ENCODE assay signal across 27 mouse cellular contexts in the genomic region with DNA sequence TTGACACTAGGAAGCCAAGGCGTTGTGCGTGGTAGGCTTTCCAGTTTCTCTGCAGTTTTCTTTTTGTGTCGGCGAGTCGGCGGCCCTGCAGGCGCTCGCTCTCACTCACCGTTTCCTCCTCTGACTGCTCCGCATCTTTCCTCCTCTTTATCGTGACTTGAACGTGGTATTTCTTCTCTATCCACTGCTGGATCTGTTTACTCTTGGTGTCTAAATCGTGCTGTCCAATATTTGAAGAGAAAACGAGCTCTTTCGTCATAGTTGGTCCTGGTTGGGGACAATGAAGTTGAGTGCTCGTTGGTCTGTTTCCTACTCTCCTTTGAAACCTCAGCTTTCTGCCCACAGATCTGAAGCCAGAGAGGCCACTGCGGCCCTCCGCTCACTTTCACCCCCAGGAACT. TPM values are rescaled to one million over a fixed set of nuclear protein-coding genes. Genes with fewer than 3 reads are reported as not detected.
DNase-seq lines count a peak whose midpoint lies in the region; ATAC-seq lines count a peak whose summit lies in the region.
"Had no signal": no experiment of that assay in that cellular context is flagged by ENCODE, and none has a peak within 500 bp of the region (broad histone marks: within the 10 kb centered on the region; RNA-seq: fewer than 3 reads in every experiment).

No protein-coding gene starts in this region.

- H3K27ac ChIP-seq in liver, embryonic 16.5 days (ENCODE audit: low read length), result no peak overlapping the region
- no peak overlapping the region for H3K27ac ChIP-seq in liver, embryonic 12.5 days
- H3K27ac ChIP-seq in midbrain, embryonic 11.5 days (ENCODE audit: low read depth, low read length), result no peak overlapping the region
- H3K27ac ChIP-seq in midbrain, embryonic 14.5 days (replicated peaks; ENCODE audit: low read depth, low read length), result no peak overlapping the region
- H3K27ac ChIP-seq: embryonic facial prominence, embryonic 13.5 days; embryonic facial prominence, embryonic 15.5 days; forebrain, embryonic 10.5 days; forebrain, embryonic 12.5 days had no signal

- H3K27me3 ChIP-seq in liver, embryonic 16.5 days (ENCODE audit: control insufficient read depth, insufficient read depth, low read depth, low read length), result no peaks in the 10 kb centered on the region
- no peaks in the 10 kb centered on the region for H3K27me3 ChIP-seq in liver, embryonic 12.5 days (replicated peaks)
- no peaks in the 10 kb centered on the region for H3K27me3 ChIP-seq in midbrain, embryonic 11.5 days (ENCODE audit: control insufficient read depth, insufficient read depth, low read length)
- H3K27me3 ChIP-seq in midbrain, embryonic 14.5 days (ENCODE audit: control insufficient read depth, insufficient read depth, low read length), result no peaks in the 10 kb centered on the region
- H3K27me3 ChIP-seq: CH12.LX; embryonic facial prominence, embryonic 13.5 days; embryonic facial prominence, embryonic 15.5 days; forebrain, embryonic 12.5 days had no signal

- no peak for DNase-seq in frontal cortex, adult 2 months (ENCODE audit: extremely low spot score in 1 of 2, low spot score in 1 of 2)
- peak; percentile 64 for DNase-seq in midbrain, embryonic 11.5 days (ENCODE audit: low spot score, missing footprints)
- no peak for DNase-seq in midbrain, embryonic 14.5 days
- DNase-seq: adrenal gland, adult 2 months; adrenal gland, postnatal 10 days; adrenal gland, postnatal 25 days; B cell, adult 2 months; cerebellum, adult 11 months; cerebellum, adult 18-20 months; cerebellum, adult 8-10 months; cerebellum, adult 9-11 months; cerebellum, postnatal 14 days; cerebellum, postnatal 36 days; embryo, embryonic 11 days had no signal

- no peak overlapping the region for H3K4me3 ChIP-seq in liver, embryonic 16.5 days (ENCODE audit: low read depth, low read length)
- no peak overlapping the region for H3K4me3 ChIP-seq in liver, embryonic 12.5 days
- no peak overlapping the region for H3K4me3 ChIP-seq in midbrain, embryonic 11.5 days (ENCODE audit: low read depth, low read length)
- no peak overlapping the region for H3K4me3 ChIP-seq in midbrain, embryonic 14.5 days (replicated peaks; ENCODE audit: low read depth, low read length)
- H3K4me3 ChIP-seq: embryonic facial prominence, embryonic 13.5 days; embryonic facial prominence, embryonic 15.5 days; erythroblast, embryonic 14.5 days; forebrain, embryonic 10.5 days; forebrain, embryonic 12.5 days had no signal

- 0 out of 2 replicates have a peak, but pooled peaks have one; percentile 43 for ATAC-seq in frontal cortex, adult (ENCODE audit: low TSS enrichment)
- ATAC-seq in liver, embryonic 16.5 days (ENCODE audit: low read depth), result 0 out of 2 replicates have a peak, but pooled peaks have one; percentile 17
- no peak for ATAC-seq in liver, embryonic 12.5 days
- no peak for ATAC-seq in midbrain, embryonic 11.5 days (ENCODE audit: low FRiP score)
- ATAC-seq in midbrain, embryonic 14.5 days (ENCODE audit: low FRiP score, low TSS enrichment), result no peak
- ATAC-seq: CD4-positive, CD25-positive, alpha-beta regulatory T cell, adult 4 months; forebrain, embryonic 14.5 days; forebrain, embryonic 16.5 days had no signal

- peaks cover 47% of the 10 kb centered on the region for H3K36me3 ChIP-seq in liver, embryonic 16.5 days (ENCODE audit: control insufficient read depth, insufficient read depth)
- H3K36me3 ChIP-seq in liver, embryonic 12.5 days, result peaks cover 89% of the 10 kb centered on the region
- H3K36me3 ChIP-seq in midbrain, embryonic 11.5 days (ENCODE audit: control insufficient read depth, insufficient read depth, low read length), result peaks cover 30% of the 10 kb centered on the region
- peaks cover 77% of the 10 kb centered on the region for H3K36me3 ChIP-seq in midbrain, embryonic 14.5 days (ENCODE audit: control insufficient read depth, insufficient read depth, low read length)

- no peaks in the 10 kb centered on the region; the same call in none of the 2 replicates for H3K4me1 ChIP-seq in liver, embryonic 16.5 days (ENCODE audit: control insufficient read depth, low read depth, low read length)
- no peaks in the 10 kb centered on the region for H3K4me1 ChIP-seq in liver, embryonic 12.5 days
- H3K4me1 ChIP-seq in midbrain, embryonic 11.5 days (ENCODE audit: control insufficient read depth, insufficient read depth, low read length), result no peaks in the 10 kb centered on the region
- H3K4me1 ChIP-seq in midbrain, embryonic 14.5 days (ENCODE audit: control insufficient read depth, insufficient read depth, low read length), result no peaks in the 10 kb centered on the region
- H3K4me1 ChIP-seq: embryonic facial prominence, embryonic 13.5 days; embryonic facial prominence, embryonic 15.5 days; forebrain, embryonic 10.5 days; forebrain, embryonic 12.5 days had no signal

- no peak overlapping the region for H3K9ac ChIP-seq in liver, embryonic 16.5 days (ENCODE audit: low read depth, low read length)
- no peak overlapping the region for H3K9ac ChIP-seq in liver, embryonic 12.5 days
- no peak overlapping the region for H3K9ac ChIP-seq in midbrain, embryonic 11.5 days (ENCODE audit: low read length)
- no peak overlapping the region for H3K9ac ChIP-seq in midbrain, embryonic 14.5 days (replicated peaks; ENCODE audit: low read length)
- H3K9ac ChIP-seq: embryonic facial prominence, embryonic 13.5 days; embryonic facial prominence, embryonic 15.5 days; forebrain, embryonic 12.5 days had no signal

- no peaks in the 10 kb centered on the region for H3K9me3 ChIP-seq in liver, embryonic 16.5 days (replicated peaks; ENCODE audit: control insufficient read depth, low read length)
- H3K9me3 ChIP-seq in liver, embryonic 12.5 days (replicated peaks), result no peaks in the 10 kb centered on the region
- H3K9me3 ChIP-seq in midbrain, embryonic 11.5 days (ENCODE audit: control insufficient read depth, low read length), result no peaks in the 10 kb centered on the region
- no peaks in the 10 kb centered on the region for H3K9me3 ChIP-seq in midbrain, embryonic 14.5 days (ENCODE audit: control insufficient read depth, low read length)
- H3K9me3 ChIP-seq: embryonic facial prominence, embryonic 13.5 days; embryonic facial prominence, embryonic 15.5 days; forebrain, embryonic 10.5 days; forebrain, embryonic 12.5 days; G1E had no signal

- 77% methylated on average over 18 of the region's 18 CpGs for WGBS in liver, embryonic 16.5 days (ENCODE audit: insufficient replicate concordance)
- WGBS in liver, embryonic 12.5 days (ENCODE audit: insufficient replicate concordance), result 79% methylated on average over 18 of the region's 18 CpGs
- 93% methylated on average over 18 of the region's 18 CpGs for WGBS in midbrain, embryonic 11.5 days
- WGBS in midbrain, embryonic 14.5 days, result 93% methylated on average over 18 of the region's 18 CpGs

- H3K4me2 ChIP-seq in liver, embryonic 16.5 days (ENCODE audit: low read depth, low read length), result no peak overlapping the region
- no peak overlapping the region for H3K4me2 ChIP-seq in liver, embryonic 12.5 days
- no peak overlapping the region for H3K4me2 ChIP-seq in midbrain, embryonic 11.5 days
- H3K4me2 ChIP-seq in midbrain, embryonic 14.5 days (ENCODE audit: low read length), result no peak overlapping the region
- H3K4me2 ChIP-seq: embryonic facial prominence, embryonic 13.5 days; embryonic facial prominence, embryonic 15.5 days; forebrain, embryonic 12.5 days had no signal

RNA-seq across cellular contexts. Expression of gene Mtif3, which starts 6.9 kb away (rescaled TPM):
- 22.0 and 22.7 TPM in 2 replicates for polyA plus RNA-seq in frontal cortex, adult 2 months (2012; rRNA removed)
- 10.4 and 11.8 TPM in 2 replicates for polyA plus RNA-seq in liver, embryonic 16.5 days (2015; fragmentation: Nextera tagmentation; extraction: Ambion mirVana)
- 14.9 and 16.5 TPM in 2 replicates for polyA plus RNA-seq in liver, embryonic 12.5 days (2016; fragmentation: Nextera tagmentation; extraction: Ambion mirVana)
- 24.2 and 24.3 TPM in 2 replicates for polyA plus RNA-seq in midbrain, embryonic 11.5 days (2014; fragmentation: Nextera tagmentation; extraction: Ambion mirVana)
- 30.0 and 32.3 TPM in 2 replicates for polyA plus RNA-seq in midbrain, embryonic 14.5 days (2014; fragmentation: Nextera tagmentation; extraction: Ambion mirVana)

RNA-seq across cellular contexts. Expression of gene Gtf3a, which starts 8.2 kb away (rescaled TPM):
- polyA plus RNA-seq in frontal cortex, adult 2 months (2012; rRNA removed), result 48.2 and 55.2 TPM in 2 replicates
- 42.7 and 46.7 TPM in 2 replicates for polyA plus RNA-seq in liver, embryonic 16.5 days (2015; fragmentation: Nextera tagmentation; extraction: Ambion mirVana)
- polyA plus RNA-seq in liver, embryonic 12.5 days (2016; fragmentation: Nextera tagmentation; extraction: Ambion mirVana), result 95.1 and 95.7 TPM in 2 replicates
- polyA plus RNA-seq in midbrain, embryonic 11.5 days (2014; fragmentation: Nextera tagmentation; extraction: Ambion mirVana), result 102 TPM in 2 replicates
- 102 and 110 TPM in 2 replicates for polyA plus RNA-seq in midbrain, embryonic 14.5 days (2014; fragmentation: Nextera tagmentation; extraction: Ambion mirVana)

Comparison
In these comparisons a context has a peak if more than half of its experiments do, and no peak if none do; other contexts are left out.
1. ATAC-seq: peak in frontal cortex, adult (single experiment) and liver, embryonic 16.5 days (single experiment); none in liver, embryonic 12.5 days (single experiment), midbrain, embryonic 11.5 days (single experiment) and midbrain, embryonic 14.5 days (single experiment).